Mouse (Mus musculus) cortical plate, adult 2 months (tissue): ENCODE results near the gene Tmco4. TPM values are rescaled to one million over a fixed set of nuclear protein-coding genes. Genes with fewer than 3 reads are reported as not detected.

Source experiments
- H3K27ac ChIP-seq: fragments of 200-500 bp; 2 replicates; pipeline ENCODE4 v1.5.1; 2012; ENCODE audit warnings: low read length, control low read depth, inconsistent platforms; ENCODE audit not compliant: insufficient read depth
- H3K4me1 ChIP-seq: fragments of 200-500 bp; 2 replicates; pipeline ENCODE4 v1.6.1; 2011; ENCODE audit warnings: low read length; ENCODE audit not compliant: control insufficient read depth, insufficient read depth
- H3K4me3 ChIP-seq: fragments of 200-500 bp; 2 replicates; pipeline ENCODE4 v1.5.1; 2011; ENCODE audit warnings: mild to moderate bottlenecking, low read length, control low read depth; ENCODE audit not compliant: insufficient read depth
- CTCF ChIP-seq: fragments of 200-500 bp; IDR thresholded peaks from 2 replicates; pipeline ENCODE4 v1.5.1; 2011; ENCODE audit warnings: mild to moderate bottlenecking, control low read depth, low read length; ENCODE audit not compliant: insufficient read depth; ENCODE audit errors: extremely low read depth
- POLR2A ChIP-seq: fragments of 200-500 bp; IDR thresholded peaks from 2 replicates; pipeline ENCODE4 v1.6.1; 2011; ENCODE audit warnings: mild to moderate bottlenecking, low read length, control low read depth; ENCODE audit not compliant: insufficient read depth; ENCODE audit errors: extremely low read depth
- polyA plus RNA-seq: library from polyadenylated mRNA; depleted of rRNA; stranded (reverse); fragments of >200 nt; gene quantifications from 2 replicates; pipeline ENCODE4 v1.2.3, GENCODE M21; 2012

Tmco4 gene
- polyA plus RNA-seq, 1 experiment, result 3.4 TPM

DNA sequence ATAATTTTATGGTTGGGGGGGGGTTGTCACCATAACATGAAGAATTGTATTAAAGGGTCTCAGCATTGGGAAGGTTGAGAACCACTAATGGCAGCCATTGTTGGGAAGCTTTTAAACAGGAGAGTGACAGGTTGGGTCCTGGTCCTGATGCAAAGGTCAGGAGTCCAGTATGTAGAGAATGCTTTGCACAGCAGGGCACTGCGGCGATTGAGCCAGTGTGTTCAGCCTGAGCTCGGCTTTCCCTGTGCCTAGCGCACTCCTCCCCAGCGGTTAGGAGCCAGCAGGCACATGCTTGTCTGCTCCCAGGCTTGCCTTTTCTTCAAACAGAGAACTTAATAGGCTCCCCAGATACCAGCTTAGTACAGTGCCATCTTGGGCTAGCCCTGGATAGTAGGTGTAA is 13.6 kb downstream of the Tmco4 start:
- TF ChIP-seq POLR2A (no peak), CTCF (no peak)
- H3K4me1 ChIP-seq, result no peaks in the 10 kb centered on the region
- H3K27ac ChIP-seq, result no peak overlapping the region
- H3K4me3 ChIP-seq, result no peak overlapping the region

- Histone ChIP-seq H3K27ac (no peak overlapping the region), H3K4me3 (no peak overlapping the region), H3K4me1 (no peaks in the 10 kb centered on the region)
- TF ChIP-seq CTCF (no peak), POLR2A (no peak)
Observed at GRCm38 (mm10) chr4:138994389-138994788, 21.7 kb downstream of the Tmco4 start.

DNA sequence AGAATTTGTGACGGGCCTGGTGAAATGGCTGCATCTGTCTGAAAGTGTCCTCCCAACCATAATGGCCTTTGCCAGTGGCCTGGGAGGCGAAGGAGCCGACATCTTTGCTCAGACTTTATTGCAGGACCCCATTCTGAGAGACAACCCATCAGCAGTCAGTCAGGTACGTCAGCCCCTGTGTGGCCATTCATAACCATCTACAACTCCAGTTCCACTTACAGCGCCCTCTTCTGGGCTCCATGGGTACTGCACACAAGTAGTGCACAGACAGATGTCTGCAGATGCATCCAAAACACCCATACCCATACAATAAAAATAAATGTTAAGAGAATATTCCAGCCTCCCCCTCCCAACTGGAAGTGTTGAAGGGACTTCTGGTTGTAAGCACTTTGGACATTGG is 23.7 kb downstream of the Tmco4 start:
- no peak overlapping the region for H3K27ac ChIP-seq
- TF ChIP-seq POLR2A (no peak), CTCF (peak; percentile 29; the same call in 1 of the 2 replicates)

DNA sequence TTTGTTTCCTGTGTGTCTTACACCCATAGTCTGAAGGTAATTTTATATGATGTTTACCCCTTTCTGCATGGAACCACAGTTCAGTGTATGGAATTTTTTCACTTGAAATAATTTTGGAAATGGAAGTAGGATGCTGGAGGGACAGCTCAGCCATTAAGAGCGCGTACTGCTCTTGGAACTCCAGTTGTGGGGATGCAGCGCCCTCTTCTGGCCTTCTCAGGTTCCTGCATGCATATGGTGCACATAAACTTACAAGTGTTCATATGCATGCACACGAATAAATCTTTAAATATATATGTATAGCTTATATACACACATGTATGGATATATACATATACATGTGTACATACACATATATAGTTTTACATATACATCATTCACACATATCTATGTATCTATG is 24.4 kb downstream of the Tmco4 start:
- Histone ChIP-seq H3K4me3 (no peak overlapping the region), H3K27ac (no peak overlapping the region), H3K4me1 (no peaks in the 10 kb centered on the region)
- 0 out of 2 replicates have a peak, but pooled peaks have one; percentile 13 for TF ChIP-seq CTCF
- no peak for TF ChIP-seq POLR2A

More for the DNA sequence above, 23.7 kb downstream of the Tmco4 start:
- H3K4me3 ChIP-seq, result no peak overlapping the region
- H3K4me1 ChIP-seq, result no peaks in the 10 kb centered on the region

DNA sequence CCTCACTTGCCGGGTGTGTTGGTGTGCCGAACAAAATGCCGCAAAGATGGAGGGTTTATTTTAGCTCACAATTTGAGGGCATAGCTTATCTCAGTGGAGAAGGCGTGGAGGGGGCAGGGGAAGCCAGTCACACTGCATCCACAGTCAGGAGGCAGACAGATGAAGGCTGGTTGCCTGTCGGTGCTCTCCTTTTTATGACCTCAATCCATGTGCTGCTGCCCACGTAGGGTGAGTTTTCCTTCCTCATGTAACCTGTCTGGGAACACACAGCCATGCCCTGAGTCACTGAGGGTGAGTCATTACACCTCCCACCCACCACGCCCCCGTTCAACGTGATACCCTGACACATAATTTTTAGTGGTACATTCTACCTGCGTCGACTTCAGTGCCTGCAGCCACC is 25.9 kb downstream of the Tmco4 start:
- no peak overlapping the region for H3K4me3 ChIP-seq
- no peaks in the 10 kb centered on the region for H3K4me1 ChIP-seq
- H3K27ac ChIP-seq, result no peak overlapping the region
- TF ChIP-seq CTCF (no peak), POLR2A (no peak)

DNA sequence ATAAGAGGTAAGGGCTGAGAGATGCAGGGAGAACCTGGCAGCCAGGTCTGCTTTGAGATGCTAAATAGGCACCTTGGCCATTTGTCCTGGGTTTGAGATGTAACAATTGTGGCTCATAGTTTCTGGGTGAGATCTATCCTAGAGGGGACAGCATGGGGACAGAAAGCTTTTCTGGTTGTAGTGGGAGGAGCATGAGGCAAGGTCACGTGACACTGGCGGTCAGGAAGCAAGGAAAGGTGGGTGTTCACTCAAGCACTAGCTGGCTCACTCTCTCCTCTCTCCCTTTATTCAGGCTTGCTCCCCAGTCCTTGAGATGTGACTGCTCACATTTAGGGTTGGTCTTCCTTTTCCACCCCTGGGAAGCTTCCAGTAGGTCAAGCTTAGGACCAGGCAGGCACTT is 28.3 kb downstream of the Tmco4 start:
- no peak overlapping the region for H3K27ac ChIP-seq
- no peak overlapping the region for H3K4me3 ChIP-seq
- no peaks in the 10 kb centered on the region for H3K4me1 ChIP-seq
- TF ChIP-seq CTCF (no peak), POLR2A (no peak)

GRCm38 (mm10) chr4:139001433-139001832 is 28.7 kb downstream of the Tmco4 start:
- Histone ChIP-seq H3K4me1 (no peaks in the 10 kb centered on the region), H3K4me3 (no peak overlapping the region), H3K27ac (no peak overlapping the region)
- TF ChIP-seq POLR2A (no peak), CTCF (peak; percentile 45)

- TF ChIP-seq POLR2A, result no peak
- TF ChIP-seq CTCF, result no peak
- Histone ChIP-seq H3K4me3 (no peak overlapping the region), H3K4me1 (no peaks in the 10 kb centered on the region), H3K27ac (no peak overlapping the region)
Observed at GRCm38 (mm10) chr4:139004067-139004466, 31.4 kb downstream of the Tmco4 start.

DNA sequence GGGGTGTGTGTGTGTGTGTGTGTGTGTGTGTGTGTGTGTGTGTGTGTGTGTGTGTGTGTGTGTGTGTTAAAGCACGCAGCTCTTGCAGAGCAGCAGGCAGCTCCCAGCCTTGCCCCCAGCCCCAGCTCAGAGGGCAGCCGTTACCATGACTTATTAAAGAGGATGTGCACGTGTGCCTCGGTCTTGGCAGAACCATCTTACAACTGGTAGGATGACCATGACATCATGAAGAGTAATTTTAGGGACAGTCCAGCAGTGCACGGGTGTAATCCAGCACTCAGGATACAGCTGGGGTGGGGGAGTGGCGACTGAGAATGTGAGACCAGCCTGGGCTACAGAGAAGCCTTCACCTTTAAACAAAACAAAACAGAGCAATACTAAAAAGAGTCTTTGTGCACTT is 32.5 kb downstream of the Tmco4 start:
- no peak overlapping the region for H3K27ac ChIP-seq
- H3K4me1 ChIP-seq, result no peaks in the 10 kb centered on the region
- no peak overlapping the region for H3K4me3 ChIP-seq
- TF ChIP-seq CTCF (no peak), POLR2A (no peak)

DNA sequence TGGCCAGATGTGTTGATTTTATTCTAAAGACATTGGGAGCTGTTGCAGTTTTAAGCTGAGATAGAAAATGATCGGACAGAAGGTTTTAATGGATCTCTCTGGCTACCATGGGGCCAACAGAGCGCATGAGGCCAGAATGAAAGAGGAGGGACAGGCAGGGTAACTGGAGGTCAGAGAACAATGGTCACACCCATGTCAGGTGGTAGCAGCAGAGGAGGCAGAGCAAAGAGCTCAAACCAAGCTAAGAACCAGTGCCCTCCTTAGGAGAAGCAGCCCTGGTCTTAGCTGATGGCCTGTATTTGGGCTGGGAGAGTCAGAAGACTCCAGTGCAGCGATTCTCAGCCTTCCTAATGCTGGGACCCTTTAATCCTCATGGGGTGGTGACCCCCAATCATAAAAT is 34.7 kb downstream of the Tmco4 start:
- TF ChIP-seq POLR2A (no peak), CTCF (no peak)

More for the DNA sequence above, 34.7 kb downstream of the Tmco4 start:
- Histone ChIP-seq H3K27ac (no peak overlapping the region), H3K4me3 (no peak overlapping the region), H3K4me1 (no peaks in the 10 kb centered on the region)
